Mouse (Mus musculus) midbrain, embryonic 15.5 days (tissue): ENCODE data around the gene Ccdc121. TPM values are rescaled to one million over a fixed set of nuclear protein-coding genes. Genes with fewer than 3 reads are reported as not detected.

Experiments
- ATAC-seq: fragments of 200-750 bp; cut with Nextera tagmentation; replicated peaks from 2 replicates; pipeline ENCODE4 v1.8.0; 2017; ENCODE audit warnings: moderate TSS enrichment
- H3K27ac ChIP-seq: fragments of 300-500 bp; sonication (generic); 2 replicates; pipeline ENCODE4 v1.5.1; 2015; ENCODE audit warnings: mild to moderate bottlenecking, inconsistent platforms
- H3K27me3 ChIP-seq: fragments of 300-500 bp; sonication (generic); replicated peaks from 2 replicates; pipeline ENCODE4 v1.6.1; 2015; ENCODE audit warnings: inconsistent platforms
- H3K36me3 ChIP-seq: fragments of 300-500 bp; sonication (generic); replicated peaks from 2 replicates; pipeline ENCODE4 v1.6.1; 2015; ENCODE audit warnings: inconsistent platforms
- H3K4me1 ChIP-seq: fragments of 300-500 bp; sonication (generic); 2 replicates; pipeline ENCODE4 v1.6.1; 2015; ENCODE audit warnings: inconsistent platforms
- H3K4me2 ChIP-seq: fragments of 300-500 bp; sonication (generic); 2 replicates; pipeline ENCODE4 v1.6.1; 2015; ENCODE audit warnings: inconsistent platforms, mild to moderate bottlenecking, moderate library complexity
- H3K4me3 ChIP-seq: fragments of 300-500 bp; sonication (generic); 2 replicates; pipeline ENCODE4 v1.5.1; 2015; ENCODE audit warnings: mild to moderate bottlenecking, inconsistent platforms
- H3K9ac ChIP-seq: fragments of 300-500 bp; sonication (generic); 2 replicates; pipeline ENCODE4 v1.6.1; 2015; ENCODE audit warnings: mild to moderate bottlenecking, inconsistent platforms
- H3K9me3 ChIP-seq: fragments of 300-500 bp; sonication (generic); 2 replicates; pipeline ENCODE4 v1.6.1; 2016; ENCODE audit warnings: inconsistent platforms
- WGBS: fragments of 180-500 bp; shearing (Covaris S2); methylation state at CpG from one replicate; pipeline ENCODE4 v1.1.7; 2015; ENCODE audit warnings: mixed read lengths; 5-methylcytosine and 5-hydroxymethylcytosine counted together
- polyA plus RNA-seq: library from polyadenylated mRNA; unstranded; fragments of >200 nt; fragmentation: Nextera tagmentation; extraction: Ambion mirVana; gene quantifications from 2 replicates; pipeline ENCODE4 v1.2.1, GENCODE M21; 2015

The Ccdc121 gene
- polyA plus RNA-seq, 1 experiment from 2014 or later, result not detected

DNA sequence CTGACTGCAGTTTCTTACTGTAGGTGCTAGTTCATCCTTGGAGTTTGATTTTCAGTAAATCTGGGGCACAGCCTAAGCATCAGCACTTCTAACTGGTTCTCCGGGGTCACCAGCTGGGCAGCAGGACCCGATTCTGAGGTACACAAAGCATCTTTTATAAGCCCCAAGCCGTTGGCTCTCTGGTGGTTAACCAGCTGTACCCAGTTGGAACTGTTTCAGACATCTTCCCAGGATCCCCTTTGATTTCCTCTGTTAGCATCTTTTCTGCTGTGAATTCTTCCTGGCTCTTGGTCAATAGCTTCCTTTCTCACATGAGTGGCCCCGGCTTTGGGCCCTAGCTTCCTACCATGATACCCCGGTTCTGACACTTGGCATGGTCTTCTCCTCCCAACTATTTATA lies 26.6 kb downstream of the Ccdc121 start:
- H3K27me3 ChIP-seq, result no peaks in the 10 kb centered on the region
- H3K4me3 ChIP-seq, result no peak overlapping the region
- WGBS, result 72% methylated on average over 5 of the region's 5 CpGs
- ATAC-seq, result no peak
- H3K9me3 ChIP-seq, result no peaks in the 10 kb centered on the region
- H3K4me2 ChIP-seq, result no peak overlapping the region
- no peaks in the 10 kb centered on the region for H3K36me3 ChIP-seq
- 0 out of 2 replicates have a peak, but pooled peaks cover 5% of the 10 kb centered on the region for H3K4me1 ChIP-seq
- no peak overlapping the region for H3K27ac ChIP-seq
- H3K9ac ChIP-seq, result no peak overlapping the region

DNA sequence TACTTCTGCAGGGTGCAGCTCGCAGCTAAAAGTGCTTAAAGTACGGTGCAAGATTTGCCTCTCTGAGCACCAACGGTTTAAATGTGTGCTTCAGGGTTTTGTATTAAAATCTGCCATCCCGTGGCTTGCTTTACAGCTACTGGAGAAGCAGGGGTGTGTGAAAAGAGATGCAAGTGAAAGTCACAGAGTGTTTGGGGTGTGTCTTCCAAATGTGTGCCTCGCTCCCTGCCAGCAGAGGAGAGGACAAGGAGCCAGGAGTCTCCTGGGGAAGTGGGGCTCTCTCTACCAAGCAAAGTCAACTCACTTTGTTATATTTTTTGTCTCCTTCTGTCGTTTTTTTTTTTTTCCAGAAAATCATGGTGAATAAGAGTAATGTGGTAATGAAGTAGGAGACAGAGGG lies 34.7 kb downstream of the Ccdc121 start:
- H3K36me3 ChIP-seq, result no peaks in the 10 kb centered on the region
- H3K9ac ChIP-seq, result no peak overlapping the region
- 76% methylated on average over 6 of the region's 6 CpGs for WGBS
- no peak overlapping the region for H3K27ac ChIP-seq
- ATAC-seq, result no peak
- H3K27me3 ChIP-seq, result no peaks in the 10 kb centered on the region
- H3K4me3 ChIP-seq, result no peak overlapping the region
- H3K4me2 ChIP-seq, result no peak overlapping the region
- H3K9me3 ChIP-seq, result no peaks in the 10 kb centered on the region
- H3K4me1 ChIP-seq, result 0 out of 2 replicates have a peak, but pooled peaks cover 5% of the 10 kb centered on the region

DNA sequence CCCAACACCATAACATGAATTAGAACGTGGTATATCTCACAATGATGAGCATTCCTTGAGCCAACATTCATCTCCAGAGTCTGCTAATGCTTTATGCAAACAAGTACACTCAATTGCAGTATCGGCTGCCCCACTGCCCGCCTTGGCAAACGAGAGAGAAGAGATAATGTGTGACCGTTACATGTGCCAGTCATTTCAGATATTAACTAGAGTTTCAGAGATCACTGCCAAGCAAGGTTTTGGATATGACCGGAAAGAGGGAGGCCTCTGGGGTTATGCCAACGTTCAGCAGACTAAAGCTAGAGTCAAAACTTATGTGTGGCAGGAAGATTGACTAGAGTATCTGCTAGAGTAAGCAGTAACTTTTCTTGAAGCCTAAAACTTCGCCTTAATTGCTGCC lies 35.1 kb downstream of the Ccdc121 start:
- no peak overlapping the region for H3K27ac ChIP-seq
- 83% methylated on average over 8 of the region's 8 CpGs for WGBS

DNA sequence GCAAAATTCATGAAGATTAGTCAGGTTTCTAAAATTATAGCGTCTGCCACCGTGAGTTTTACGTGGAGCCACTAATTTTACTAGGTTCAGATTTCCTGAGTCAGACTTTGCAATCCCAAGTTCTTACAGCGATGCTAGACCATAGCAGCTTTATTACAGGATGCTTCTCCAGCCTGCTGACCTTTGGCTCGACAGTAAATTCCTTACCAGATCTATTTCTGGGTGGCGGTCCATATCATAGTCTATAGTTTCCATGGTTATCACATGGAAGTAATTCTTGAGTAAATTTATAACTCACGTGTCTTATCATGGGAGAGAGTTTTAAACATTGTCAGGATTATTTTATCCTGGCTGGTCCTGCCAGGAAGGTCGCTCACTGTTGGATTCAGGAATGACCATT lies 41.8 kb downstream of the Ccdc121 start:
- Histone ChIP-seq H3K4me2 (no peak overlapping the region), H3K4me3 (no peak overlapping the region), H3K4me1 (no peaks in the 10 kb centered on the region), H3K36me3 (no peaks in the 10 kb centered on the region), H3K27ac (no peak overlapping the region), H3K9me3 (no peaks in the 10 kb centered on the region), H3K27me3 (no peaks in the 10 kb centered on the region), H3K9ac (no peak overlapping the region)
- no peak for ATAC-seq
- 83% methylated on average over 8 of the region's 8 CpGs for WGBS

More for the DNA sequence above, 35.1 kb downstream of the Ccdc121 start:
- no peak for ATAC-seq
- Histone ChIP-seq H3K9ac (no peak overlapping the region), H3K9me3 (no peaks in the 10 kb centered on the region), H3K4me2 (no peak overlapping the region), H3K27me3 (no peaks in the 10 kb centered on the region), H3K4me3 (no peak overlapping the region), H3K4me1 (0 out of 2 replicates have a peak, but pooled peaks cover 5% of the 10 kb centered on the region), H3K36me3 (no peaks in the 10 kb centered on the region)

DNA sequence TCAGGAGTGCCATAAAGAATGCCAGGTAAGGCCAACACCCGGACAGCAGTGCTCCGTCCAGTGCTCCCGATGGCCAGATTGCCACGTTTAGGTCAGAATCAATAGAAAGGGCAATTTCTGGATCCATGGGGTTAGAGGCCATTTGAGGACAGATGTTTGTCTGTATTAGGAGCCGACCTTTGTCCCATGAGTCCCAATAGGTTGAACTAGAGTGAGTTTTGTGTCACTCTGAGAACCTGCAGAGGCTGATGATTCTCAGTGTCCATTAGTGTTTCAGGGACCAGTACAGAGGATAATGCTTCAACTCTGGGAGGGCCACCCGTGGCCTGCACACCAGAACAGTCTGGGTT lies 44.0 kb downstream of the Ccdc121 start:
- 94% methylated on average over 6 of the region's 6 CpGs for WGBS
- ATAC-seq, result no peak
- Histone ChIP-seq H3K27ac (no peak overlapping the region), H3K27me3 (no peaks in the 10 kb centered on the region), H3K9me3 (no peaks in the 10 kb centered on the region), H3K9ac (no peak overlapping the region), H3K36me3 (no peaks in the 10 kb centered on the region), H3K4me3 (no peak overlapping the region), H3K4me2 (no peak overlapping the region), H3K4me1 (no peaks in the 10 kb centered on the region)

DNA sequence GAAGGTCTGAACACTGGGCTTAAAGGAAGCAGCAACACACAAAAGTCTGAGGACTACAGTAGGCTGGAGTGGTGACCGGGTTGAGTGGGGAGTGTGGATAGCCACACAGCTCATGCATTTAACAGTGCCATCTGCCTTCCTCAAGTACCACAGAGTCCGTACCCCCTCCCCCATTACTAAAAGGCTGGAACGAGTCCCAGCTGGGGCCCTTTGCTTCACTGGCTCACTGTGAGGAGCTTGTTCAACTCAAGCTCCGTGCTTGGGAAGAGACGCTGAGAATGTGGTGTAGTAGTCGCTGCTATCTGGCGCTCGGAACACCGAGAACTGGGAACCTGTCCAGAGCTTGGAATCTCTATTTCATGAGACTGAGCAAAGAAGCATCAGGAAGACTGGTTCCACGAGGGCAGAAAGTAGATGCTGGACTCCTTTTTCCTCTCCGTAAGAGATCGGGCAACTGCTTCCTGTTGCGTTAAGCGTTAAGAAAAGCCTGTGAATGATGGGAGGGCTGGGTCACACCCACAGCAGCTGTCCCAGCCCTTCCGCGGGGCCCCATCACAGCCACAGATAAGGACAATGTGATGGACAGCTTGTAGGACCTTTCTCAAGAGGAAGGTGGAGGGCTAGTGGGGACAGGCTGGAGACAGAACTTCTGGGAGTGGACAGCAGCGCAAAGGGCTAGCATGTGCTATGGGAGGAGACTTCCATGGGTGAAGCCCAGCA lies 44.5 kb downstream of the Ccdc121 start:
- no peak overlapping the region for H3K4me3 ChIP-seq
- H3K4me1 ChIP-seq, result no peaks in the 10 kb centered on the region
- 71% methylated on average over 17 of the region's 17 CpGs for WGBS
- no peak overlapping the region for H3K9ac ChIP-seq
- H3K27ac ChIP-seq, result no peak overlapping the region
- H3K9me3 ChIP-seq, result no peaks in the 10 kb centered on the region
- no peaks in the 10 kb centered on the region for H3K27me3 ChIP-seq
- no peak for ATAC-seq
- H3K4me2 ChIP-seq, result no peak overlapping the region
- no peaks in the 10 kb centered on the region for H3K36me3 ChIP-seq

DNA sequence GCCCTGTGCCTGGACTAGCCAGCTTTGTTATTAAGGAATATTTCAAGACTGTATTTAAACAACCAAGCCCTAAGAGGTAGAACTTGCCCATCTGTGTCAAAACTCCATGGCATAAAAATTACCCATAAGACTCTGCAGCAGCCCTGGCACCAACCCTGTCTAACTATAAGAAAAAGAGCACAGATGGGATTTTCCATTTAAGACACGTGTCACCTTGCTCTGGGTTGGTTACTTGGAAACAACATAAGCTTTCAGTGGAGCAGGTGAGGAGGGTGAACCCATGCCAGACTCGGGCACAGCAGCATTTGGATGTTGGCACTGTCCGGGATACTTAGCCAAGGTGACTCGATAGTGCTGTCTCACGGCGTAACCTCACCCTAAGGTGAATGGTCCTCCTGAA lies 45.2 kb downstream of the Ccdc121 start:
- Histone ChIP-seq H3K4me2 (no peak overlapping the region), H3K36me3 (no peaks in the 10 kb centered on the region), H3K27ac (no peak overlapping the region), H3K4me1 (no peaks in the 10 kb centered on the region), H3K27me3 (no peaks in the 10 kb centered on the region), H3K9ac (no peak overlapping the region), H3K4me3 (no peak overlapping the region), H3K9me3 (no peaks in the 10 kb centered on the region)
- WGBS, result 93% methylated on average over 6 of the region's 6 CpGs
- ATAC-seq, result no peak

DNA sequence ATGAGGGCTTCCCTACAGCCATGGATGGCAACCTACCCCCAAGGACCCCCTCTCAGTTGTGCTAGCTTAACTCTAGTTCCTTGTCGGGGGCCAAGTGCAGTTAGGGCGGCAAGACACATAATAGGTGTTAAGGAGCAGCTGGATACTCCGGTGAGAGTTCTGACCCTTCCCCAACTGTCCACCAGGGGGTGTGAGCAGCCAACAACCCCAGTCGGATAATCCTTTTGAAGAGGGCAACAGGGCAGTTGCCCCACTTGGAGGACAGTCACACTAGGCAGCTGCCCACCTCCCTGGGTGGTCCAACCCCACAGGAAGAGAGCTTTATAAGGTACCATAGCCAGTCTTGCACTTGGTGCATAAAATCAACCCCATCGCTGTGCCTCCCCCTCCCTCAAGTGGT lies 46.2 kb downstream of the Ccdc121 start:
- H3K9me3 ChIP-seq, result no peaks in the 10 kb centered on the region
- no peak overlapping the region for H3K4me2 ChIP-seq
- no peaks in the 10 kb centered on the region for H3K36me3 ChIP-seq
- no peak for ATAC-seq
- H3K4me1 ChIP-seq, result no peaks in the 10 kb centered on the region
- no peak overlapping the region for H3K4me3 ChIP-seq
- WGBS, result 48% methylated on average over 5 of the region's 5 CpGs
- H3K27me3 ChIP-seq, result no peaks in the 10 kb centered on the region
- no peak overlapping the region for H3K9ac ChIP-seq
- H3K27ac ChIP-seq, result no peak overlapping the region

DNA sequence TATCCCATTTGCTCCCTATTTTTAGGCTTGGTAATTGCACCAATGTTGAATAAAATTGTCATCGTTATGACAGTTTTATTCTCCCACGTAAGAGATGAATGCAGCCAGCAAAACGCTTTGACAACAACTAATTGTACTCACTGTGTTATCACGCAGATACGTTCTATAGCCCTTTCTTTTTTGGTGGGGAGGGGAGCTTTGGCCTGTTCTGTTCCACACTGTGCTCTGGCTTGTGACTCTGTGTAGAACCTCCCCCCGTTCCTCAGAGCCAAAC lies 48.4 kb downstream of the Ccdc121 start:
- Histone ChIP-seq H3K4me3 (no peak overlapping the region), H3K36me3 (no peaks in the 10 kb centered on the region), H3K4me2 (no peak overlapping the region), H3K9ac (no peak overlapping the region), H3K9me3 (no peaks in the 10 kb centered on the region), H3K27me3 (no peaks in the 10 kb centered on the region), H3K4me1 (no peaks in the 10 kb centered on the region), H3K27ac (no peak overlapping the region)
- ATAC-seq, result no peak
- 79% methylated on average over 6 of the region's 6 CpGs for WGBS

DNA sequence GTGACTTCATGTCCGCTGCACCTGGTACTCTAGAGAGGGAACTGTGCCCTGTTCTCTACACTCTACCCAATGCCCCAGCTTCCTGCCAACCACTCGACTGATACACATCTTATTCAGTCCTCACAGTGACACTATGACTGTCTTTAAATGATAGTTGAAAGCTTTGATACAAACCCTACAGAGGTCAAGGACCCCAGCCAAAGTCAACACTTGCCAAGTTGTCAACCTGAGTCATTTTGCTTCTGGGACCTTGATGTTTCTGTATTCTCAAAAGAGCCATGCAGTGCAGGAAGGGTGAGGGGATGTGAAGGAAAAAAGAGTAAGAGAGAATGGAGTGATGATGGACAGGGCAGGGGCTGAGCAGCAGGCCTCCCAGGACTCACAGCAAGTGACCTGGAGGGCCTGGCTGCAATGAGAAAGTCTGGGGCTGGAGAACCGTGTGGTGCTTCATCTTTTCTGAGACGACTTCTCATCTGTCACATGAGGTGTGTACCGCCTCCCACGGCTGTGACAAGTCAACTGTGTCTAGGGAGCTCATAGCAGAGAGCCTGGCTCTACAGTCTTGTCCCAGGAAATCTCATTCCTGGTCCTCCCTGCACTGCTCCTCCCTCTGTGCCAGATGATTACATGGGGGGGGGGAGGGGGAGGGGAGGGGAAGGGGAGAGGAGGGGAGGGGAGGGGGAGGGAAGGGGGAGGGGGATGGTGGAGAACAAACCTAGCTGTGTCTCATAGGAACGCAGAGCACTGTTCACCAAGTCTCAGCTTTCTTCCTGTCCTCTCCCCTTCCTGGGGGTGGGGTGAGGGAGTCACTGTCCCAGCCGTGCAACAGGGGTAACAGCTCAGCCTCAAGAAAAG lies 49.0 kb downstream of the Ccdc121 start:
- ATAC-seq, result no peak
- Histone ChIP-seq H3K27me3 (no peaks in the 10 kb centered on the region), H3K4me3 (no peak overlapping the region), H3K36me3 (no peaks in the 10 kb centered on the region), H3K4me1 (no peaks in the 10 kb centered on the region), H3K9me3 (no peaks in the 10 kb centered on the region), H3K9ac (no peak overlapping the region), H3K4me2 (no peak overlapping the region), H3K27ac (no peak overlapping the region)
- WGBS, result 62% methylated on average over 8 of the region's 8 CpGs

DNA sequence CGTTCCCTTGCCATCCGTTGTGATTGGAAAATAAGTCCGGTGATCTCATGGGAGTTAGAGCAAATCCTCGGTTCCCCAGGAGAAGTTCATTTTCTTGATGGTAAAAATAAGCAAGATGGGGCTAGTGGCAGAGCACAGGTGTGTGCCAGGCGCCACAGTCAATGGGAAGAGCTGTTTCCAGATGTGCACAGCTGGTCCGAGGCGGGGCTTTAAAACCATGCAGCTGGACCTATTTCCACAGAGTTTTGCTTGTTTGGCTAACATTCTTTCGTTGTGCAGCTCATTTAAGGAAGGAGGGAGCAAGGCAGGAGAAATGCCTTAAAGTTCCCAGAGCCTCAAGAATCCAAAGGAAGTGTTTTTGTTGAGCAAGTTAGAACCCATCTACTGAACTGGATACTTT lies 49.8 kb downstream of the Ccdc121 start:
- H3K4me1 ChIP-seq, result no peaks in the 10 kb centered on the region
- no peak overlapping the region for H3K4me2 ChIP-seq
- no peak overlapping the region for H3K4me3 ChIP-seq
- H3K9ac ChIP-seq, result no peak overlapping the region
- H3K27me3 ChIP-seq, result no peaks in the 10 kb centered on the region
- no peaks in the 10 kb centered on the region for H3K9me3 ChIP-seq
- no peaks in the 10 kb centered on the region for H3K36me3 ChIP-seq
- no peak for ATAC-seq
- WGBS, result 83% methylated on average over 8 of the region's 8 CpGs
- no peak overlapping the region for H3K27ac ChIP-seq

DNA sequence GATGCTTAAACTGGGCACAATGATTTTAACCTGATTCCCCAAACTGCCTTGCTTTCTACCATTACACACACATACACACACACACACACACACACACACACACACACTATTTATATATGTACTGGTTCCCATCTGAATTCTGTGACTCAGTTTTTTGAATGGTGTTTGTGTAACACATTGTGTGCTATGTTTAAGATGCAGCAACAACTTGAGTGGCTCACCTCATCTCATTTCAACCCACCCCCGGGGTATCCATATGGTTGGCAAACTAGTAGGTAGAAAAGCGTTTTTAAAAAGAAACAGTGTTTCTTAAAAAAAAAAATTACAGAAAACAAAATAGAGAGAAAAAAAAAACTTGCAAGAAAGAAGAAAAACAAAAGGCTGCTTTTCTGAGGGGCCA lies 51.0 kb downstream of the Ccdc121 start:
- no peaks in the 10 kb centered on the region for H3K4me1 ChIP-seq
- H3K36me3 ChIP-seq, result no peaks in the 10 kb centered on the region
- H3K4me2 ChIP-seq, result no peak overlapping the region
- no peak overlapping the region for H3K9ac ChIP-seq
- no peaks in the 10 kb centered on the region for H3K27me3 ChIP-seq
- WGBS, result 86% methylated on average over 2 of the region's 2 CpGs
- no peak overlapping the region for H3K4me3 ChIP-seq
- ATAC-seq, result no peak
- H3K27ac ChIP-seq, result no peak overlapping the region
- no peaks in the 10 kb centered on the region for H3K9me3 ChIP-seq
